Mouse (Mus musculus): ENCODE measurements around the gene Yes1.
"Not testable (repeated sequence)": the region's sequence is repeated elsewhere in the genome, so short reads cannot be mapped to it uniquely, and the experiment has no call there.

Gene Yes1

DNA sequence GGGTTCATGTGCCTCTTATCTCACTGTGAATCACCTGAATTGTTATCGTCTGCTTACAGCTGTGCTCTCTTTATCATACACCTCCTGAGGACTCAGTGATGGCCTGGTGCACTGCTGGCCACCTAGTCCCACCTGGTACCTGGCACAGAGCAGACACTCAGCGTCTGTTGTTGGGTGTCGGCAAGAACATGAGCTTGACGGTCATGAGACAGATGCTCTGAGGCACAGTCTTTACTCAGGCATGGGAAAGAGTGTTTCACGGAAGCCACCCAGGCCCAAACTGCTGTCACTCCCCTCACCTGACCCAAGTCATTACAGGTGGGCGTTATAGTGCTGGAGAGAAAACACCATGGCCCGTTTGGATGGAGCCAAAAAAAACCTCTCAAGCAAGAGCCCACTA is 113.0 kb downstream of the Yes1 start:
- ChIA-PET POLR2A (interaction anchor here in 1 of 4 experiments (5.1 kb wide), 1 partner anchor 37 kb away, joined by 20 read pairs; no protein-coding TSS in a partner anchor), CTCF (interaction anchor here in 1 of 4 experiments (0.5 kb wide), 1 partner anchor 931 kb away, joined by 3 read pairs; no protein-coding TSS in a partner anchor)

DNA sequence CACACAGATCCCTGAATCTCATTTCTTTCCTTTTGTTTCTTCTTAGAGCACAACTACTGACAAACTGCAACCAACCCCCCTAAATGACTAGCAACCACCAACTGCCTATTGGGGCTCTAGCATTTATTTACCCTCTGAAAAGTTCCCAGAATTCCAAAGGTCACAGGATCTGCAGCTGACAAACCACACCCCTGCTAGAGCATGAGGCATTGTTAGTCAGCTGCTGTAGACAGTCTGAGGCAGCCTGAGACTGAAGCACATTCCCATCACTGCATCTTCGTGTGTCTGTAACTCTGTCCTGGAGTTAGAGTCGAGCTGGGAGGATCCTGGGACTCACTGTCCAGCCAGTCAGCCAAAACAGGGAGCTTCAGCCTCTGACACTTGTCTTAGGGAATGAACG is 114.4 kb downstream of the Yes1 start:
- POLR2A ChIA-PET: interaction anchor here in 2 of 4 experiments (1.0 to 5.1 kb wide), 4 partner anchors 15 to 35 kb away, joined by 3 to 20 read pairs (median 6); no protein-coding TSS in a partner anchor
- CTCF ChIA-PET: interaction anchor here in 2 of 4 experiments (0.6 to 2.6 kb wide), 2 partner anchors 11 to 22 kb away, joined by 3 to 8 read pairs; no protein-coding TSS in a partner anchor

DNA sequence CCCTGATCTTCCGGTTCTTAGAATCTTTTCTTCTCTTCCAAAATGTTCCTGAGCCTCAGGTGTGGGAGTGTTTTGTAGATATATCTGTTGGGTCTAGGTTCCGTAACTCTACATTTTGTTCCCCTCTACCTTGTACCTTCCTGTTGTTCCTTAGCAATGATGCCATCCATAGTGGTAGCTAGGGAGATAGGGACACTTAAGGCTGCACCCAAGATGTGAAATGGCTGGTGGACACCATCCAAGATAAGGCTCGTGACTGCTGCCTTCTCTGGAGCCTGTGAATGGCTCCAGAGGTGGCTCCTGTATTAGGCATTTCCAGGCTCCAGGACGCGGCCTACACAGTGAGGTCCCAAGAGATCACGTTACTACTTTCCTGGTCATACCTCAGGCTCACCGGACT is 117.3 kb downstream of the Yes1 start:
- ChIA-PET CTCF (interaction anchor here in 2 of 4 experiments (0.7 to 1.4 kb wide), 2 partner anchors 19 kb away, joined by 3 read pairs; no protein-coding TSS in a partner anchor), POLR2A (interaction anchor here in 2 of 4 experiments (1.0 to 5.1 kb wide), 6 partner anchors 10 to 32 kb away, joined by 3 to 20 read pairs (median 4); no protein-coding TSS in a partner anchor)

DNA sequence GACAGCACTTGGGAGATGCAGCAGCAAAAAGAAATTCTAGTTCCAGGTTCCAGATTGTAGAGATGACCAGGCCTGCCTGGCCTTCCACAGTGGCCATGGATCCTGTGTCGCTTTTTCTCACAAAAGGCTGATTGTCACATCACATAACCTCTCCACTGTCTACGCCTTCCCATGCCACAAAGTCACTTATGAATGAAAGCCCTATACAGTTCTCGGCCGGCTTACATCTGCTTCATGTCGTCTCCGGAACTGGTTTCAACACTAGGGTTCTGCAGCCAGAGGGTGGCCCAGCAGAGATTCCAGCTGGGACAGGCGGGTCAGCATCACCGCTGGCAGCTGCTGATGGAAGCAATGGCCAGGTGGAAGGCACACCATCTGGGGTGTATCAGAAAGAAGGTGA is 117.9 kb downstream of the Yes1 start:
- ChIA-PET POLR2A (interaction anchor here in 2 of 4 experiments (1.0 to 5.1 kb wide), 7 partner anchors 9 to 118 kb away, joined by 3 to 20 read pairs (median 4); partner anchors contain the start of gene Yes1 (in 1 of the 2)), CTCF (interaction anchor here in 1 of 4 experiments (1.4 kb wide), 1 partner anchor 18 kb away, joined by 3 read pairs; no protein-coding TSS in a partner anchor)

DNA sequence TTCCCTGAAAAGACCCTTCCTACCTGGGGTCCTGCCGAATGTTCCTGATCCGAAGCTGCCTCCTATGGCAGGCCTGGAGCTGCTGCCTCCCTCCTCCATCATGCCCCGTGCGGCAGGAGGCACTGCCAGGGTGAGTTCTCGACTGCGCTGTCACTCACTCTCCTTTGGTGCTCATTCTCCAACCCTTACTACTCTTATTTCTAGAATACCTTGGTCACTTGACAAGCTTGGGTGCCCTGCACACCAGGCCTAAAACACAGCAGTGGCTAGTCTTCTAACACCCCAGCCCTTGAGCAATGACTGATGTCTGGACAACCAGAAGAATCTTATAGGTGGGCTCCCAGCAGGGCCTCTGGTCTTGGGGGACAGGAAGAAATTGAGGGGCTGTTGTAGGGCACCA is 122.9 kb downstream of the Yes1 start:
- POLR2A ChIA-PET, CTCF ChIA-PET: not testable (repeated sequence)

DNA sequence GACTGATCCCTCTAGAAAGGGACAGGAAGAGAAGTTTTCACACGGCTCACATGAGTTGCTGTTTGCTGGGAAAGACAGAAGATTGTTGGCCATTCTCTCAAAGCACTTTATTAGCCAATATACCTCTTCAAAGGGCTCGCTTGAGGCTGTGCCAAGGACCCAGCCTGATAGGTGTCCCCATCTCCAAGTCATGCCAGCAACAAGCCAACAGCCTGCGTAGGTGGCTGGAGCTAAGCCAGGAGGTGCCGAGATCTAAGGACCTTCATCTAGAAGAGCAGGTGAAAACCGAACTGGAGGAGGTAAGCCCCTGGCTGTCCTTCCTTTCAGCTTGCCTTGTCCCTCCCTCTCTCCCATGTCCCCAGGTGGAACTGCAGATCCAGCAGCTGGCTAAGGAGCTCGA is 124.8 kb downstream of the Yes1 start:
- POLR2A ChIA-PET: interaction anchor here in 1 of 4 experiments (0.9 kb wide), 1 partner anchor 11 kb away, joined by 3 read pairs; no protein-coding TSS in a partner anchor

More for the DNA sequence above, 124.8 kb downstream of the Yes1 start:
- CTCF ChIA-PET: no interaction called here
